Mouse (Mus musculus) ovary, postnatal 10 days (tissue): ENCODE data around the gene Ybx3.

Experiments
- DNase-seq: peaks from one replicate; pipeline ENCODE4 v3.0.0; 2022; ENCODE audit warnings: low spot score

Ybx3 gene

GRCm38 (mm10) chr6:131327076-131327475, 61.2 kb downstream of the Ybx3 start:
- no peak for DNase-seq

GRCm38 (mm10) chr6:131321854-131322639, 66.2 kb downstream of the Ybx3 start:
- DNase-seq: no peak

- no peak for DNase-seq
Observed at GRCm38 (mm10) chr6:131316155-131317101, 71.8 kb downstream of the Ybx3 start.
